Mouse (Mus musculus) CH12.LX (cell line): ENCODE measurements around the gene Ccdc183. TPM values are rescaled to one million over a fixed set of nuclear protein-coding genes. Genes with fewer than 3 reads are reported as not detected.

Experiments used
- DNase-seq: peaks from one replicate; pipeline ENCODE4 v3.0.0-alpha.2; 2013; ENCODE audit errors: extremely low read depth
- H3K27ac ChIP-seq: 2 replicates; pipeline ENCODE4 v1.5.1; 2012; ENCODE audit warnings: low read depth, mild to moderate bottlenecking, control low read depth, moderate library complexity; ENCODE audit not compliant: insufficient read depth
- H3K27me3 ChIP-seq: replicated peaks from 2 replicates; pipeline ENCODE3; 2012; ENCODE audit warnings: inconsistent platforms
- H3K36me3 ChIP-seq, 2 experiments: replicated peaks in 1 of 2; 2 replicates each; pipeline versions ENCODE3 to v1.6.1; 2012; ENCODE audit warnings: inconsistent platforms in 1 of 2, low read length in 1 of 2, mild to moderate bottlenecking in 1 of 2, mixed read lengths in 1 of 2, moderate library complexity in 1 of 2; ENCODE audit not compliant: control insufficient read depth in 1 of 2, insufficient read depth in 1 of 2
- H3K4me1 ChIP-seq, 2 experiments: 2 replicates each; pipeline ENCODE4 v1.6.1; 2012; ENCODE audit warnings: inconsistent platforms in 1 of 2, moderate library complexity in 1 of 2; ENCODE audit not compliant: insufficient read depth in 2 of 2, control insufficient read depth in 1 of 2
- H3K4me2 ChIP-seq: 2 replicates; pipeline ENCODE4 v1.6.1; 2012; ENCODE audit warnings: low read depth, mild to moderate bottlenecking, control low read depth; ENCODE audit not compliant: poor library complexity, insufficient read depth, severe bottlenecking
- H3K4me3 ChIP-seq, 3 experiments: fragments of 150-350 bp in 1 of 3; sonication (generic) in 1 of 3; replicated peaks in 1 of 3; 2 replicates each; pipeline versions ENCODE3 to v1.5.1; 2011 to 2012; ENCODE audit warnings: low read depth in 2 of 3, low read length in 2 of 3, mild to moderate bottlenecking in 2 of 3, moderate library complexity in 2 of 3, control low read depth in 1 of 3, improper control_type of control experiment in 1 of 3, inconsistent platforms in 1 of 3, mixed read lengths in 1 of 3; ENCODE audit not compliant: poor library complexity in 1 of 3
- H3K79me2 ChIP-seq: replicated peaks from 2 replicates; pipeline ENCODE4 v1.6.1; 2012; ENCODE audit warnings: mild to moderate bottlenecking, moderate library complexity; ENCODE audit not compliant: control insufficient read depth, poor library complexity, insufficient read depth, severe bottlenecking; ENCODE audit errors: extremely low read depth
- H3K9ac ChIP-seq: 2 replicates; pipeline ENCODE4 v1.6.1; 2012; ENCODE audit warnings: low read depth, mild to moderate bottlenecking, control low read depth, moderate library complexity; ENCODE audit not compliant: insufficient read depth
- H3K9me3 ChIP-seq: replicated peaks from 2 replicates; pipeline ENCODE3; 2012; ENCODE audit warnings: low read length, inconsistent platforms, mixed read lengths
- BHLHE40 ChIP-seq: IDR thresholded peaks from 2 replicates; pipeline ENCODE4 v1.6.1; 2011; ENCODE audit warnings: mild to moderate bottlenecking, low read depth, low read length, improper control_type of control experiment
- CHD1 ChIP-seq: IDR thresholded peaks from 2 replicates; pipeline ENCODE4 v1.6.1; 2012; ENCODE audit warnings: low read depth, low read length, improper control_type of control experiment, inconsistent platforms
- CTCF ChIP-seq, 2 experiments: IDR thresholded peaks in 1 of 2; conservative IDR thresholded peaks in 1 of 2; 2 replicates each; pipeline ENCODE4 v1.5.1; 2011 to 2012; ENCODE audit warnings: low read depth in 2 of 2, low read length in 2 of 2, improper control_type of control experiment in 1 of 2, inconsistent platforms in 1 of 2, mild to moderate bottlenecking in 1 of 2, moderate library complexity in 1 of 2
- ELF1 ChIP-seq: IDR thresholded peaks from 2 replicates; pipeline ENCODE4 v1.6.1; 2014; ENCODE audit warnings: low read depth, mild to moderate bottlenecking, inconsistent platforms, low read length, improper control_type of control experiment
- ETS1 ChIP-seq: conservative IDR thresholded peaks from 2 replicates; pipeline ENCODE4 v1.6.1; 2012; ENCODE audit warnings: low read depth, mild to moderate bottlenecking, inconsistent platforms, low read length, improper control_type of control experiment, moderate library complexity
- NELFE ChIP-seq: IDR thresholded peaks from 2 replicates; pipeline ENCODE4 v1.6.1; 2011; ENCODE audit warnings: low read depth, low read length, improper control_type of control experiment
- POLR2A ChIP-seq: IDR thresholded peaks from 2 replicates; pipeline ENCODE4 v1.6.1; 2011; ENCODE audit warnings: low read depth, mild to moderate bottlenecking, improper control_type of control experiment, low read length
- RAD21 ChIP-seq: IDR thresholded peaks from 2 replicates; pipeline ENCODE4 v1.6.1; 2011; ENCODE audit warnings: low read depth, mild to moderate bottlenecking, low read length, improper control_type of control experiment, moderate library complexity
- SIN3A ChIP-seq: IDR thresholded peaks from 2 replicates; pipeline ENCODE4 v1.6.1; 2012; ENCODE audit warnings: low read length, improper control_type of control experiment, inconsistent platforms
- SMC3 ChIP-seq: IDR thresholded peaks from 2 replicates; pipeline ENCODE4 v1.6.1; 2011; ENCODE audit warnings: low read depth, low read length, improper control_type of control experiment
- USF1 ChIP-seq: IDR thresholded peaks from 2 replicates; pipeline ENCODE4 v1.6.1; 2014; ENCODE audit warnings: low read depth, mild to moderate bottlenecking, inconsistent platforms, low read length, improper control_type of control experiment
- USF2 ChIP-seq: conservative IDR thresholded peaks from 2 replicates; pipeline ENCODE4 v1.6.1; 2011; ENCODE audit warnings: low read depth, low read length, improper control_type of control experiment
- ZC3H11A ChIP-seq: IDR thresholded peaks from 2 replicates; pipeline ENCODE4 v1.6.1; 2012; ENCODE audit warnings: low read depth, mild to moderate bottlenecking, inconsistent platforms, low read length, improper control_type of control experiment
- ZKSCAN1 ChIP-seq: IDR thresholded peaks from 2 replicates; pipeline ENCODE4 v1.6.1; 2012; ENCODE audit warnings: low read depth, inconsistent platforms, low read length, improper control_type of control experiment, borderline replicate concordance
- ZNF384 ChIP-seq: IDR thresholded peaks from 2 replicates; pipeline ENCODE4 v1.6.1; 2012; ENCODE audit warnings: low read depth, low read length, improper control_type of control experiment, inconsistent platforms
- dilution Hi-C: fragments of 300-500 bp; cut with MboI; formaldehyde crosslinking; loops from 2 replicates; pipeline ENCODE4 v1.14.3; 2020; ENCODE audit warnings: low sequenced_read_pairs; ENCODE audit not compliant: extremely low pct_unique_long_range_greater_than_20kb, extremely low pct_ligation_motif_present
- in situ Hi-C: fragments of 300-500 bp; cut with MboI; formaldehyde crosslinking; loops from 3 replicates; pipeline ENCODE4 v1.14.3; 2019; ENCODE audit warnings: low sequenced_read_pairs, low pct_ligation_motif_present, low pct_unique_long_range_greater_than_20kb, mixed read lengths
- polyA plus RNA-seq: library from polyadenylated mRNA; unstranded; fragments of >175 nt; gene quantifications from 2 replicates; pipeline ENCODE4 v1.2.1, GENCODE M21; 2012; ENCODE audit warnings: low read depth; ENCODE audit not compliant: insufficient read length
- total RNA-seq, 2 experiments: library from RNA; depleted of rRNA; stranded (reverse); fragments of 300-350 nt in 1 of 2; fragments of >200 nt in 1 of 2; gene quantifications; 2 replicates each; pipeline ENCODE4 v1.2.3; 2012 to 2014

Gene Ccdc183
- total and polyA plus RNA-seq, 3 experiments, result 0.13 TPM; not detected in 2

GRCm38 (mm10) chr2:25663511-25663910, 46.0 kb upstream of the Ccdc183 start:
- H3K4me3 ChIP-seq, result no peak overlapping the region
- peaks cover 4 to 31% of the 10 kb centered on the region in 2 experiments for H3K4me1 ChIP-seq
- no peak overlapping the region for H3K4me2 ChIP-seq
- dilution Hi-C loops, result no loop called here
- H3K36me3 ChIP-seq, result no peaks in the 10 kb centered on the region
- TF ChIP-seq ELF1, result no peak
- TF ChIP-seq ZKSCAN1, result no peak
- peak; percentile 74 to 85 for TF ChIP-seq CTCF (conservative IDR thresholded peaks at IDR 0.05 in 1 of 2, IDR thresholded peaks at IDR 0.05 in 1 of 2; ENCODE audit: low read depth in 2 of 2, low read length in 2 of 2)
- TF ChIP-seq SIN3A, result no peak
- TF ChIP-seq ETS1, result no peak
- no peak for TF ChIP-seq USF2
- no peak for TF ChIP-seq CHD1
- TF ChIP-seq ZNF384, result no peak
- peak; percentile 65 for TF ChIP-seq SMC3
- peak; percentile 76 for TF ChIP-seq RAD21
- no peak for TF ChIP-seq POLR2A
- no peak overlapping the region for H3K27ac ChIP-seq
- in situ Hi-C loops, result no loop called here
- H3K27me3 ChIP-seq, result no peaks in the 10 kb centered on the region
- peak; percentile 70 for DNase-seq
- H3K9ac ChIP-seq, result no peak overlapping the region
- H3K9me3 ChIP-seq, result no peaks in the 10 kb centered on the region
- no peaks in the 10 kb centered on the region for H3K79me2 ChIP-seq

- Histone ChIP-seq H3K4me2 (no peak overlapping the region), H3K9me3 (no peaks in the 10 kb centered on the region), H3K79me2 (no peaks in the 10 kb centered on the region), H3K9ac (no peak overlapping the region), H3K27me3 (no peaks in the 10 kb centered on the region), H3K27ac (no peak overlapping the region), H3K4me3 (no peak overlapping the region), H3K36me3 (no peaks in the 10 kb centered on the region), H3K4me1 (peaks cover 15 to 39% of the 10 kb centered on the region in 2 experiments)
- no peak for DNase-seq
- dilution Hi-C loops (no loop called here), in situ Hi-C loops (no loop called here)
- no peak for TF ChIP-seq NELFE
- TF ChIP-seq USF1, result no peak
- no peak for TF ChIP-seq BHLHE40
These were observed 43.9 kb upstream of the Ccdc183 start for GRCm38 (mm10) chr2:25661245-25661970.

- no peaks in the 10 kb centered on the region for H3K9me3 ChIP-seq
- dilution Hi-C loops, result no loop called here
- H3K36me3 ChIP-seq, result no peaks in the 10 kb centered on the region
- H3K4me3 ChIP-seq, result no peak overlapping the region
- no peak overlapping the region for H3K27ac ChIP-seq
- H3K9ac ChIP-seq, result no peak overlapping the region
- peaks cover 9% of the 10 kb centered on the region for H3K27me3 ChIP-seq
- in situ Hi-C loops, result no loop called here
- TF ChIP-seq SMC3, result no peak
- no peak for TF ChIP-seq ZC3H11A
- no peaks in the 10 kb centered on the region for H3K79me2 ChIP-seq
- DNase-seq, result no peak
- peaks cover 15 to 35% of the 10 kb centered on the region in 2 experiments for H3K4me1 ChIP-seq
- no peak overlapping the region for H3K4me2 ChIP-seq
These were observed 42.8 kb upstream of the Ccdc183 start for GRCm38 (mm10) chr2:25660279-25660678.
